Mouse (Mus musculus) CH12.LX (cell line): ENCODE measurements at regions not wholly inside any gene's neighbourhood (a gene's known extent, or its start where the extent isn't known, plus 50 kb on each side); places are given as distances from the start of the nearest gene placed in this dataset.

ENCODE experiments used
- DNase-seq: peaks from one replicate; pipeline ENCODE4 v3.0.0-alpha.2; 2013; ENCODE audit errors: extremely low read depth
- H3K27ac ChIP-seq: 2 replicates; pipeline ENCODE4 v1.5.1; 2012; ENCODE audit warnings: low read depth, mild to moderate bottlenecking, control low read depth, moderate library complexity; ENCODE audit not compliant: insufficient read depth
- H3K27me3 ChIP-seq: replicated peaks from 2 replicates; pipeline ENCODE3; 2012; ENCODE audit warnings: inconsistent platforms
- H3K36me3 ChIP-seq, 2 experiments: replicated peaks in 1 of 2; 2 replicates each; pipeline versions ENCODE3 to v1.6.1; 2012; ENCODE audit warnings: inconsistent platforms in 1 of 2, low read length in 1 of 2, mild to moderate bottlenecking in 1 of 2, mixed read lengths in 1 of 2, moderate library complexity in 1 of 2; ENCODE audit not compliant: control insufficient read depth in 1 of 2, insufficient read depth in 1 of 2
- H3K4me1 ChIP-seq, 2 experiments: 2 replicates each; pipeline ENCODE4 v1.6.1; 2012; ENCODE audit warnings: inconsistent platforms in 1 of 2, moderate library complexity in 1 of 2; ENCODE audit not compliant: insufficient read depth in 2 of 2, control insufficient read depth in 1 of 2
- H3K4me2 ChIP-seq: 2 replicates; pipeline ENCODE4 v1.6.1; 2012; ENCODE audit warnings: low read depth, mild to moderate bottlenecking, control low read depth; ENCODE audit not compliant: poor library complexity, insufficient read depth, severe bottlenecking
- H3K4me3 ChIP-seq, 3 experiments: fragments of 150-350 bp in 1 of 3; sonication (generic) in 1 of 3; replicated peaks in 1 of 3; 2 replicates each; pipeline versions ENCODE3 to v1.5.1; 2011 to 2012; ENCODE audit warnings: low read depth in 2 of 3, low read length in 2 of 3, mild to moderate bottlenecking in 2 of 3, moderate library complexity in 2 of 3, control low read depth in 1 of 3, improper control_type of control experiment in 1 of 3, inconsistent platforms in 1 of 3, mixed read lengths in 1 of 3; ENCODE audit not compliant: poor library complexity in 1 of 3
- H3K79me2 ChIP-seq: replicated peaks from 2 replicates; pipeline ENCODE4 v1.6.1; 2012; ENCODE audit warnings: mild to moderate bottlenecking, moderate library complexity; ENCODE audit not compliant: control insufficient read depth, poor library complexity, insufficient read depth, severe bottlenecking; ENCODE audit errors: extremely low read depth
- H3K9ac ChIP-seq: 2 replicates; pipeline ENCODE4 v1.6.1; 2012; ENCODE audit warnings: low read depth, mild to moderate bottlenecking, control low read depth, moderate library complexity; ENCODE audit not compliant: insufficient read depth
- H3K9me3 ChIP-seq: replicated peaks from 2 replicates; pipeline ENCODE3; 2012; ENCODE audit warnings: low read length, inconsistent platforms, mixed read lengths
- CHD1 ChIP-seq: IDR thresholded peaks from 2 replicates; pipeline ENCODE4 v1.6.1; 2012; ENCODE audit warnings: low read depth, low read length, improper control_type of control experiment, inconsistent platforms
- CTCF ChIP-seq, 2 experiments: IDR thresholded peaks in 1 of 2; conservative IDR thresholded peaks in 1 of 2; 2 replicates each; pipeline ENCODE4 v1.5.1; 2011 to 2012; ENCODE audit warnings: low read depth in 2 of 2, low read length in 2 of 2, improper control_type of control experiment in 1 of 2, inconsistent platforms in 1 of 2, mild to moderate bottlenecking in 1 of 2, moderate library complexity in 1 of 2
- E2F4 ChIP-seq: IDR thresholded peaks from 2 replicates; pipeline ENCODE4 v1.6.1; 2011; ENCODE audit warnings: low read depth, low read length, improper control_type of control experiment; ENCODE audit not compliant: insufficient replicate concordance
- ELF1 ChIP-seq: IDR thresholded peaks from 2 replicates; pipeline ENCODE4 v1.6.1; 2014; ENCODE audit warnings: low read depth, mild to moderate bottlenecking, inconsistent platforms, low read length, improper control_type of control experiment
- ETS1 ChIP-seq: conservative IDR thresholded peaks from 2 replicates; pipeline ENCODE4 v1.6.1; 2012; ENCODE audit warnings: low read depth, mild to moderate bottlenecking, inconsistent platforms, low read length, improper control_type of control experiment, moderate library complexity
- GABPA ChIP-seq: IDR thresholded peaks from 2 replicates; pipeline ENCODE4 v1.6.1; 2012; ENCODE audit warnings: low read depth, low read length, improper control_type of control experiment, inconsistent platforms; ENCODE audit not compliant: insufficient replicate concordance
- JUN ChIP-seq: IDR thresholded peaks from 2 replicates; pipeline ENCODE4 v1.6.1; 2011; ENCODE audit warnings: low read depth, mild to moderate bottlenecking, low read length, improper control_type of control experiment, moderate library complexity; ENCODE audit not compliant: insufficient read depth
- JUND ChIP-seq: conservative IDR thresholded peaks from 2 replicates; pipeline ENCODE4 v1.6.1; 2011; ENCODE audit warnings: low read depth, low read length, improper control_type of control experiment
- MAX ChIP-seq: IDR thresholded peaks from 2 replicates; pipeline ENCODE4 v1.6.1; 2011; ENCODE audit warnings: low read length, improper control_type of control experiment
- MAZ ChIP-seq: IDR thresholded peaks from 2 replicates; pipeline ENCODE4 v1.6.1; 2012; ENCODE audit warnings: low read depth, mild to moderate bottlenecking, inconsistent platforms, low read length, improper control_type of control experiment, moderate library complexity
- MYC ChIP-seq: IDR thresholded peaks from 2 replicates; pipeline ENCODE4 v1.6.1; 2011; ENCODE audit warnings: low read depth, mild to moderate bottlenecking, improper control_type of control experiment, low read length
- NELFE ChIP-seq: IDR thresholded peaks from 2 replicates; pipeline ENCODE4 v1.6.1; 2011; ENCODE audit warnings: low read depth, low read length, improper control_type of control experiment
- PAX5 ChIP-seq: IDR thresholded peaks from 2 replicates; pipeline ENCODE4 v1.6.1; 2012; ENCODE audit warnings: low read length, inconsistent platforms, mixed read lengths
- RAD21 ChIP-seq: IDR thresholded peaks from 2 replicates; pipeline ENCODE4 v1.6.1; 2011; ENCODE audit warnings: low read depth, mild to moderate bottlenecking, low read length, improper control_type of control experiment, moderate library complexity
- RCOR1 ChIP-seq: conservative IDR thresholded peaks from 2 replicates; pipeline ENCODE4 v1.6.1; 2012; ENCODE audit warnings: low read depth, mild to moderate bottlenecking, inconsistent platforms, low read length, improper control_type of control experiment
- SIN3A ChIP-seq: IDR thresholded peaks from 2 replicates; pipeline ENCODE4 v1.6.1; 2012; ENCODE audit warnings: low read length, improper control_type of control experiment, inconsistent platforms
- SMC3 ChIP-seq: IDR thresholded peaks from 2 replicates; pipeline ENCODE4 v1.6.1; 2011; ENCODE audit warnings: low read depth, low read length, improper control_type of control experiment
- TCF12 ChIP-seq: IDR thresholded peaks from 2 replicates; pipeline ENCODE4 v1.6.1; 2014; ENCODE audit warnings: low read depth, mild to moderate bottlenecking, inconsistent platforms, low read length, improper control_type of control experiment
- UBTF ChIP-seq: IDR thresholded peaks from 2 replicates; pipeline ENCODE4 v1.6.1; 2012; ENCODE audit warnings: low read depth, mild to moderate bottlenecking, inconsistent platforms, low read length, improper control_type of control experiment, moderate library complexity
- USF1 ChIP-seq: IDR thresholded peaks from 2 replicates; pipeline ENCODE4 v1.6.1; 2014; ENCODE audit warnings: low read depth, mild to moderate bottlenecking, inconsistent platforms, low read length, improper control_type of control experiment
- ZC3H11A ChIP-seq: IDR thresholded peaks from 2 replicates; pipeline ENCODE4 v1.6.1; 2012; ENCODE audit warnings: low read depth, mild to moderate bottlenecking, inconsistent platforms, low read length, improper control_type of control experiment
- ZMIZ1 ChIP-seq: IDR thresholded peaks from 2 replicates; pipeline ENCODE4 v1.6.1; 2012; ENCODE audit warnings: low read depth, mild to moderate bottlenecking, inconsistent platforms, low read length, improper control_type of control experiment
- dilution Hi-C: fragments of 300-500 bp; cut with MboI; formaldehyde crosslinking; loops from 2 replicates; pipeline ENCODE4 v1.14.3; 2020; ENCODE audit warnings: low sequenced_read_pairs; ENCODE audit not compliant: extremely low pct_unique_long_range_greater_than_20kb, extremely low pct_ligation_motif_present
- in situ Hi-C: fragments of 300-500 bp; cut with MboI; formaldehyde crosslinking; loops from 3 replicates; pipeline ENCODE4 v1.14.3; 2019; ENCODE audit warnings: low sequenced_read_pairs, low pct_ligation_motif_present, low pct_unique_long_range_greater_than_20kb, mixed read lengths

GRCm38 (mm10) chr11:35003956-35004355 lies 117.1 kb upstream of the Slit3 start:
- in situ Hi-C loops (no loop called here), dilution Hi-C loops (no loop called here)

GRCm38 (mm10) chr11:34997906-34998305 lies 123.1 kb upstream of the Slit3 start:
- H3K4me2 ChIP-seq: no peak overlapping the region
- H3K4me1 ChIP-seq: peaks cover 0 to 9% of the 10 kb centered on the region in 2 experiments; a peak in 2 of 4 replicates
- dilution Hi-C loops (no loop called here), in situ Hi-C loops (no loop called here)
- TF ChIP-seq CHD1 (no peak), JUND (no peak), MAZ (no peak), ELF1 (no peak), E2F4 (no peak), ZMIZ1 (no peak), JUN (no peak), NELFE (no peak), GABPA (no peak), TCF12 (no peak), RCOR1 (no peak), UBTF (no peak)
- no peak overlapping the region for H3K27ac ChIP-seq
- H3K36me3 ChIP-seq: no peaks in the 10 kb centered on the region
- DNase-seq: no peak
- H3K9me3 ChIP-seq: no peaks in the 10 kb centered on the region
- H3K27me3 ChIP-seq: peaks cover 2% of the 10 kb centered on the region
- H3K4me3 ChIP-seq: no peak overlapping the region
- no peaks in the 10 kb centered on the region for H3K79me2 ChIP-seq
- H3K9ac ChIP-seq: no peak overlapping the region

More at GRCm38 (mm10) chr11:35003956-35004355, 117.1 kb upstream of the Slit3 start:
- Histone ChIP-seq H3K79me2 (no peaks in the 10 kb centered on the region), H3K27me3 (no peaks in the 10 kb centered on the region), H3K36me3 (no peaks in the 10 kb centered on the region), H3K4me3 (no peak overlapping the region), H3K27ac (no peak overlapping the region), H3K4me2 (no peak overlapping the region), H3K9ac (no peak overlapping the region), H3K4me1 (peaks cover 11 to 57% of the 10 kb centered on the region in 2 experiments), H3K9me3 (no peaks in the 10 kb centered on the region)
- no peak for DNase-seq
- no peak for TF ChIP-seq UBTF
- TF ChIP-seq RAD21: peak; percentile 71
- no peak for TF ChIP-seq SIN3A
- no peak for TF ChIP-seq USF1
- TF ChIP-seq PAX5: no peak
- TF ChIP-seq ZC3H11A: peak; percentile 26; the same call in 1 of the 2 replicates
- TF ChIP-seq ETS1: no peak
- TF ChIP-seq SMC3: peak; percentile 79
- no peak for TF ChIP-seq MYC
- TF ChIP-seq MAX: 0 out of 2 replicates have a peak, but pooled peaks have one; percentile 10
- TF ChIP-seq JUN: no peak
- TF ChIP-seq CTCF (conservative IDR thresholded peaks at IDR 0.05 in 1 of 2, IDR thresholded peaks at IDR 0.05 in 1 of 2; ENCODE audit: low read depth in 2 of 2, low read length in 2 of 2): peak; percentile 29 to 70; a peak in 3 of 4 replicates
